Comparison of ENCODE assay signal across 8 mouse cellular contexts in genomic region chr4:120745731-120746551, GRCm38 (mm10). TPM values are rescaled to one million over a fixed set of nuclear protein-coding genes. Genes with fewer than 3 reads are reported as not detected.
DNase-seq lines count a peak whose midpoint lies in the region; ATAC-seq lines count a peak whose summit lies in the region.

No protein-coding gene starts in this region.

- 36% methylated on average over 10 of the region's 10 CpGs for WGBS in liver, embryonic 11.5 days
- 29% methylated on average over 10 of the region's 10 CpGs for WGBS in heart, embryonic 10.5 days
- WGBS in liver, embryonic 13.5 days (ENCODE audit: insufficient replicate concordance), result 38% methylated on average over 10 of the region's 10 CpGs
- WGBS in stomach, embryonic 16.5 days, result 56% methylated on average over 10 of the region's 10 CpGs

- peak overlapping the region; percentile 75 for H3K4me2 ChIP-seq in liver, embryonic 11.5 days
- peak overlapping the region; percentile 82; the same call in 1 of the 2 replicates for H3K4me2 ChIP-seq in liver, embryonic 13.5 days
- peak overlapping the region; percentile 99 for H3K4me2 ChIP-seq in stomach, embryonic 16.5 days (ENCODE audit: low read depth, low read length)

- no peak overlapping the region for H3K27ac ChIP-seq in liver, embryonic 11.5 days (ENCODE audit: low read depth, low read length)
- H3K27ac ChIP-seq in heart, embryonic 10.5 days, result no peak overlapping the region
- H3K27ac ChIP-seq in liver, embryonic 13.5 days, result no peak overlapping the region
- no peak overlapping the region; the same call in 1 of the 2 replicates for H3K27ac ChIP-seq in stomach, embryonic 16.5 days (ENCODE audit: low read length)

- no peaks in the 10 kb centered on the region for H3K36me3 ChIP-seq in liver, embryonic 11.5 days (ENCODE audit: control insufficient read depth, insufficient read depth, low read length)
- H3K36me3 ChIP-seq in heart, embryonic 10.5 days, result no peaks in the 10 kb centered on the region
- H3K36me3 ChIP-seq in liver, embryonic 13.5 days, result no peaks in the 10 kb centered on the region
- H3K36me3 ChIP-seq in stomach, embryonic 16.5 days (ENCODE audit: control insufficient read depth, insufficient read depth, low read length), result no peaks in the 10 kb centered on the region

- H3K9ac ChIP-seq in liver, embryonic 11.5 days (ENCODE audit: low read depth, low read length), result no peak overlapping the region
- H3K9ac ChIP-seq in liver, embryonic 13.5 days, result no peak overlapping the region
- peak overlapping the region; percentile 76 for H3K9ac ChIP-seq in stomach, embryonic 16.5 days (ENCODE audit: low read length)

- DNase-seq in liver, embryonic 11.5 days (ENCODE audit: low spot score), result peak; percentile 36
- no peak for DNase-seq in liver
- no peak for DNase-seq in heart, embryonic 10.5 days (ENCODE audit: low spot score)
- no peak for DNase-seq in liver, embryonic 13.5 days
- DNase-seq in cerebellum, postnatal 14 days, result no peak
- no peak for DNase-seq in kidney, postnatal 10 days
- no peak for DNase-seq in kidney, adult 18-20 months

- peaks cover 7% of the 10 kb centered on the region; the same call in 1 of the 2 replicates for H3K4me1 ChIP-seq in liver, embryonic 11.5 days (replicated peaks; ENCODE audit: control insufficient read depth, insufficient read depth, low read length)
- peaks cover 58% of the 10 kb centered on the region for H3K4me1 ChIP-seq in heart, embryonic 10.5 days
- peaks cover 15% of the 10 kb centered on the region for H3K4me1 ChIP-seq in liver, embryonic 13.5 days (replicated peaks)
- peaks cover 6% of the 10 kb centered on the region; the same call in 1 of the 2 replicates for H3K4me1 ChIP-seq in stomach, embryonic 16.5 days (ENCODE audit: control insufficient read depth, insufficient read depth, low read length)

- H3K9me3 ChIP-seq in liver, embryonic 11.5 days (ENCODE audit: control insufficient read depth, low read length), result no peaks in the 10 kb centered on the region
- no peaks in the 10 kb centered on the region for H3K9me3 ChIP-seq in heart, embryonic 10.5 days
- no peaks in the 10 kb centered on the region for H3K9me3 ChIP-seq in liver, embryonic 13.5 days (replicated peaks)
- no peaks in the 10 kb centered on the region for H3K9me3 ChIP-seq in stomach, embryonic 16.5 days (replicated peaks; ENCODE audit: control insufficient read depth, low read length)

- no peak for ATAC-seq in liver, embryonic 11.5 days (replicated peaks; ENCODE audit: low FRiP score)
- ATAC-seq in liver, embryonic 13.5 days (ENCODE audit: low read depth), result peak; percentile 25; the same call in 1 of the 2 replicates
- no peak; the same call in 1 of the 2 replicates for ATAC-seq in stomach, embryonic 16.5 days (ENCODE audit: insufficient read depth, low FRiP score)

- H3K27me3 ChIP-seq in liver, embryonic 11.5 days (replicated peaks; ENCODE audit: control insufficient read depth, insufficient read depth, low read length), result peaks cover 72% of the 10 kb centered on the region
- H3K27me3 ChIP-seq in heart, embryonic 10.5 days (ENCODE audit: insufficient read depth, poor library complexity, severe bottlenecking), result peaks cover 99% of the 10 kb centered on the region
- peaks cover 100% of the 10 kb centered on the region for H3K27me3 ChIP-seq in liver, embryonic 13.5 days
- peaks cover 39% of the 10 kb centered on the region for H3K27me3 ChIP-seq in stomach, embryonic 16.5 days (ENCODE audit: control insufficient read depth, insufficient read depth, low read length)

- H3K4me3 ChIP-seq in liver, embryonic 11.5 days (ENCODE audit: low read depth, low read length), result no peak overlapping the region; the same call in 1 of the 2 replicates
- H3K4me3 ChIP-seq in heart, embryonic 10.5 days, result peak overlapping the region; percentile 74
- no peak overlapping the region for H3K4me3 ChIP-seq in liver, embryonic 13.5 days (replicated peaks)
- H3K4me3 ChIP-seq in stomach, embryonic 16.5 days (replicated peaks; ENCODE audit: low read length), result peak overlapping the region; percentile 61

RNA-seq across cellular contexts. Expression of gene Kcnq4, which starts 2.5 kb away (rescaled TPM):
- polyA plus RNA-seq in liver, embryonic 11.5 days (2014; fragmentation: Nextera tagmentation; extraction: Ambion mirVana), result 0.57 and 0.90 TPM in 2 replicates
- 1.1 and 1.7 TPM in 2 replicates for polyA plus RNA-seq in heart, embryonic 10.5 days (2016; fragmentation: Nextera tagmentation; extraction: Ambion mirVana)
- polyA plus RNA-seq in liver, embryonic 13.5 days (2015; fragmentation: Nextera tagmentation; extraction: Ambion mirVana), result 0.08 and 0.10 TPM in 2 replicates
- 3.3 and 4.1 TPM in 2 replicates for polyA plus RNA-seq in stomach, embryonic 16.5 days (2015; fragmentation: Nextera tagmentation; extraction: Ambion mirVana)

Comparison
In these comparisons a context has a peak if more than half of its experiments do, and no peak if none do; other contexts are left out.
1. H3K4me3 ChIP-seq: peak in heart, embryonic 10.5 days (single experiment) and stomach, embryonic 16.5 days (single experiment); none in liver, embryonic 11.5 days (single experiment) and liver, embryonic 13.5 days (single experiment).
2. Peak in every context shown above with its lines, with median percentiles within 50 percentile points of each other: H3K4me2 ChIP-seq.